Mouse (Mus musculus) neutrophil, adult 5-6 weeks (primary cell): Measurements from ENCODE around the gene Gpc1. TPM values are rescaled to one million over a fixed set of nuclear protein-coding genes. Genes with fewer than 3 reads are reported as not detected.

Experiments used
- total RNA-seq: library from RNA; stranded (forward); fragments of 200-1000 nt; gene quantifications from 2 replicates; pipeline ENCODE4 v1.2.3, GENCODE M21; 2017

Gpc1 gene
- total RNA-seq, 1 experiment from 2014 or later: 3.0 TPM

Other genes starting within 250 kb of the Gpc1 start
- not detected in 2 replicates for gene Olfr1412, start 245.9 kb upstream of the Gpc1 start, total RNA-seq
- not detected in 2 replicates for gene Olfr1411, start 237.2 kb upstream of the Gpc1 start, total RNA-seq
- not detected in 2 replicates for gene Olfr1410, start 225.9 kb upstream of the Gpc1 start, total RNA-seq
- gene Olfr12, start 213.9 kb upstream of the Gpc1 start, total RNA-seq: 0.12 TPM in 1 of 2 replicates, not detected in the other
- 37.0 and 54.9 TPM in 2 replicates for gene Cops9, start 189.7 kb upstream of the Gpc1 start, total RNA-seq
- not detected in 2 replicates for gene Otos, start 182.8 kb upstream of the Gpc1 start, total RNA-seq
- 0.37 and 0.93 TPM in 2 replicates for gene Ankmy1, start 71.3 kb downstream of the Gpc1 start, total RNA-seq
- 4.1 and 4.3 TPM in 2 replicates for gene Dusp28, start 75.3 kb downstream of the Gpc1 start, total RNA-seq
- 38.5 and 49.8 TPM in 2 replicates for gene Rnpepl1, start 79.1 kb downstream of the Gpc1 start, total RNA-seq
- 18.2 and 27.0 TPM in 2 replicates for gene Capn10, start 102.7 kb downstream of the Gpc1 start, total RNA-seq
- 22.1 and 24.3 TPM in 2 replicates for gene Gpr35, start 119.2 kb downstream of the Gpc1 start, total RNA-seq
- not detected in 2 replicates for gene Aqp12, start 174.7 kb downstream of the Gpc1 start, total RNA-seq